Mouse (Mus musculus): ENCODE data around the gene Hcn2. TPM values are rescaled to one million over a fixed set of nuclear protein-coding genes. Genes with fewer than 3 reads are reported as not detected.
"Not testable (repeated sequence)": the region's sequence is repeated elsewhere in the genome, so short reads cannot be mapped to it uniquely, and the experiment has no call there.

Gene Hcn2
- polyA plus RNA-seq, 1 experiment from 2014 or later = 0.22 TPM

GRCm38 (mm10) chr10:79695231-79696128, 21.0 kb upstream of the Hcn2 start:
- ATAC-seq (ENCODE audit: low FRiP score) (peak; percentile 71; the same call in 1 of the 2 replicates), DNase-seq (ENCODE audit: low spot score, missing footprints) (no peak)
- Histone ChIP-seq H3K27me3 (ENCODE audit: control insufficient read depth, insufficient read depth, low read length) (no peaks in the 10 kb centered on the region), H3K9ac (ENCODE audit: low read length) (no peak overlapping the region), H3K27ac (ENCODE audit: low read depth, low read length) (no peak overlapping the region), H3K9me3 (ENCODE audit: control insufficient read depth, low read length) (no peaks in the 10 kb centered on the region; the same call in 1 of the 2 replicates), H3K4me2 (no peak overlapping the region), H3K4me1 (ENCODE audit: control insufficient read depth, insufficient read depth, low read length) (no peaks in the 10 kb centered on the region), H3K36me3 (ENCODE audit: control insufficient read depth, insufficient read depth, low read length) (no peaks in the 10 kb centered on the region), H3K4me3 (ENCODE audit: low read depth, low read length) (no peak overlapping the region)
- WGBS = 65% methylated on average over 13 of the region's 13 CpGs

GRCm38 (mm10) chr10:79696129-79696651, 20.2 kb upstream of the Hcn2 start:
- Histone ChIP-seq H3K27ac (ENCODE audit: low read depth, low read length) (no peak overlapping the region), H3K9ac (ENCODE audit: low read length) (no peak overlapping the region), H3K27me3 (ENCODE audit: control insufficient read depth, insufficient read depth, low read length) (no peaks in the 10 kb centered on the region), H3K9me3 (ENCODE audit: control insufficient read depth, low read length) (no peaks in the 10 kb centered on the region; the same call in 1 of the 2 replicates), H3K4me3 (ENCODE audit: low read depth, low read length) (no peak overlapping the region), H3K4me2 (no peak overlapping the region), H3K4me1 (ENCODE audit: control insufficient read depth, insufficient read depth, low read length) (no peaks in the 10 kb centered on the region), H3K36me3 (ENCODE audit: control insufficient read depth, insufficient read depth, low read length) (no peaks in the 10 kb centered on the region)
- no peak for ATAC-seq (ENCODE audit: low FRiP score)
- no peak for DNase-seq (ENCODE audit: low spot score, missing footprints)
- 72% methylated on average over 9 of the region's 9 CpGs for WGBS

GRCm38 (mm10) chr10:79697916-79698315, 18.5 kb upstream of the Hcn2 start:
- Histone ChIP-seq H3K4me1 (ENCODE audit: control insufficient read depth, insufficient read depth, low read length) (no peaks in the 10 kb centered on the region), H3K9me3 (ENCODE audit: control insufficient read depth, low read length) (no peaks in the 10 kb centered on the region), H3K4me2 (no peak overlapping the region), H3K36me3 (ENCODE audit: control insufficient read depth, insufficient read depth, low read length) (no peaks in the 10 kb centered on the region), H3K9ac (ENCODE audit: low read length) (no peak overlapping the region), H3K27me3 (ENCODE audit: control insufficient read depth, insufficient read depth, low read length) (no peaks in the 10 kb centered on the region), H3K4me3 (ENCODE audit: low read depth, low read length) (no peak overlapping the region), H3K27ac (ENCODE audit: low read depth, low read length) (no peak overlapping the region)
- ATAC-seq (ENCODE audit: low FRiP score) = no peak
- WGBS = 86% methylated on average over 6 of the region's 6 CpGs
- DNase-seq (ENCODE audit: low spot score, missing footprints) = no peak

- ATAC-seq (ENCODE audit: low FRiP score) = no peak
- Histone ChIP-seq H3K36me3 (ENCODE audit: control insufficient read depth, insufficient read depth, low read length) (no peaks in the 10 kb centered on the region), H3K4me3 (ENCODE audit: low read depth, low read length) (no peak overlapping the region), H3K9me3 (ENCODE audit: control insufficient read depth, low read length) (no peaks in the 10 kb centered on the region), H3K27me3 (ENCODE audit: control insufficient read depth, insufficient read depth, low read length) (no peaks in the 10 kb centered on the region), H3K27ac (ENCODE audit: low read depth, low read length) (no peak overlapping the region), H3K4me1 (ENCODE audit: control insufficient read depth, insufficient read depth, low read length) (no peaks in the 10 kb centered on the region), H3K4me2 (no peak overlapping the region), H3K9ac (ENCODE audit: low read length) (no peak overlapping the region)
- DNase-seq (ENCODE audit: low spot score, missing footprints) = no peak
- 90% methylated on average over 6 of the region's 6 CpGs for WGBS
Observed at GRCm38 (mm10) chr10:79698459-79698858, 18.0 kb upstream of the Hcn2 start.

DNA sequence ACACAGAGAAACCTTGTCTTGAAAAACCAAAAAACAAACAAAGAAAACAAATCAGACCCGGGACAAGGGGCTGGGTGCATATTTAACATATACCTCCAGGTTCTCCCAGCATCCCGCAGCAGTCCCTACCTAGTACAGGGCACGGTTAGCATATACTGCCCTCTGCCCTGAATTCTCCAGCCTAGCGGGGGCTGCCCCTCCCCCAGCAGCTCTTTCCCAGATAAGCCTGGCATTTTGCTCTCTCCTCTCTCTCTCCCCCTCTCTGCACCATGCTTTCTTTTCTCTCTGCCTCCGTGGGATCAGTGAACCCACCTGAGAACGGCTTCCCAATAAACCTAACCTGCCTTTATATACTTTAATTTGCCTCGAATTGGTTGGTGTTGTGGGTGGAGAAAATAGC, 15.8 kb upstream of the Hcn2 start:
- Histone ChIP-seq H3K36me3 (ENCODE audit: control insufficient read depth, insufficient read depth, low read length) (no peaks in the 10 kb centered on the region), H3K4me1 (ENCODE audit: control insufficient read depth, insufficient read depth, low read length) (peaks cover 8% of the 10 kb centered on the region), H3K9ac (ENCODE audit: low read length) (no peak overlapping the region), H3K4me2 (no peak overlapping the region), H3K27me3 (ENCODE audit: control insufficient read depth, insufficient read depth, low read length) (no peaks in the 10 kb centered on the region), H3K27ac (ENCODE audit: low read depth, low read length) (no peak overlapping the region), H3K9me3 (ENCODE audit: control insufficient read depth, low read length) (no peaks in the 10 kb centered on the region), H3K4me3 (ENCODE audit: low read depth, low read length) (no peak overlapping the region)
- ATAC-seq (ENCODE audit: low FRiP score) = no peak
- no peak for DNase-seq (ENCODE audit: low spot score, missing footprints)
- WGBS = 48% methylated on average over 7 of the region's 7 CpGs

- DNase-seq (ENCODE audit: low spot score, missing footprints) (no peak), ATAC-seq (ENCODE audit: low FRiP score) (no peak)
- Histone ChIP-seq H3K36me3 (ENCODE audit: control insufficient read depth, insufficient read depth, low read length) (no peaks in the 10 kb centered on the region), H3K9ac (ENCODE audit: low read length) (no peak overlapping the region), H3K4me3 (ENCODE audit: low read depth, low read length) (no peak overlapping the region), H3K4me2 (no peak overlapping the region), H3K4me1 (ENCODE audit: control insufficient read depth, insufficient read depth, low read length) (peaks cover 17% of the 10 kb centered on the region), H3K9me3 (ENCODE audit: control insufficient read depth, low read length) (no peaks in the 10 kb centered on the region), H3K27me3 (ENCODE audit: control insufficient read depth, insufficient read depth, low read length) (no peaks in the 10 kb centered on the region), H3K27ac (ENCODE audit: low read depth, low read length) (no peak overlapping the region)
- 63% methylated on average over 10 of the region's 10 CpGs for WGBS
Observed at GRCm38 (mm10) chr10:79701443-79702129, 14.8 kb upstream of the Hcn2 start.

GRCm38 (mm10) chr10:79702970-79703369, 13.5 kb upstream of the Hcn2 start:
- H3K27me3 ChIP-seq (ENCODE audit: control insufficient read depth, insufficient read depth, low read length); H3K27ac ChIP-seq (ENCODE audit: low read depth, low read length); H3K4me3 ChIP-seq (ENCODE audit: low read depth, low read length); H3K9me3 ChIP-seq (ENCODE audit: control insufficient read depth, low read length); H3K36me3 ChIP-seq (ENCODE audit: control insufficient read depth, insufficient read depth, low read length); H3K4me2 ChIP-seq; DNase-seq (ENCODE audit: low spot score, missing footprints); ATAC-seq (ENCODE audit: low FRiP score); H3K9ac ChIP-seq (ENCODE audit: low read length): not testable (repeated sequence)
- 94% methylated on average over 2 of the region's 4 CpGs for WGBS
- H3K4me1 ChIP-seq (ENCODE audit: control insufficient read depth, insufficient read depth, low read length) = peaks cover 21% of the 10 kb centered on the region

DNA sequence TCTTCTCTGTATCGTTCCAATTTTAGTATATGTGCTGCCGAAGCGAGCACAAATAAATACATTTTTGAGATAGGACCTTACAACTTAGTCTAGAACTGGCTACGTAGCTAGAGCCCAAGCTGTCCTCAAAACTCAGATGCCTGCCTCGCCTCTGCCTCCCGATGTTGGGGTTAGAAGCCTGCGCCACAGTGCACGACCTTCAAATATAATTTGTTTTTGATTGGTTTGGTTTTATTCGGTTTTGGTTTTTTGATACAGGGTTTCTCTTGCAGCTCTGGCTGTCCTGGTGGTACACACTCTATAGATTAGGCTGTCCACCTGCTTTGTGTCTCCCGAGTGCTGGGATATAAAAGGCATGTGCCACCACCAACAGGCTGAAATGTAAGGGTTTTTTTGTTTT, 12.9 kb upstream of the Hcn2 start:
- no peaks in the 10 kb centered on the region for H3K27me3 ChIP-seq (ENCODE audit: control insufficient read depth, insufficient read depth, low read length)
- no peaks in the 10 kb centered on the region for H3K9me3 ChIP-seq (ENCODE audit: control insufficient read depth, low read length)
- peak overlapping the region; percentile 35 for H3K4me2 ChIP-seq
- whole genome bisulfite sequencing = 77% methylated on average over 10 of the region's 10 CpGs
- DNase-seq (ENCODE audit: low spot score, missing footprints) = no peak
- ATAC-seq (ENCODE audit: low FRiP score) = peak; percentile 4; the same call in 1 of the 2 replicates
- no peak overlapping the region; the same call in 1 of the 2 replicates for H3K27ac ChIP-seq (ENCODE audit: low read depth, low read length)
- H3K4me1 ChIP-seq (ENCODE audit: control insufficient read depth, insufficient read depth, low read length) = peaks cover 21% of the 10 kb centered on the region
- H3K9ac ChIP-seq (ENCODE audit: low read length) = peak overlapping the region; percentile 56
- H3K36me3 ChIP-seq (ENCODE audit: control insufficient read depth, insufficient read depth, low read length) = no peaks in the 10 kb centered on the region
- peak overlapping the region; percentile 52 for H3K4me3 ChIP-seq (ENCODE audit: low read depth, low read length)

All from midbrain, embryonic 11.5 days (tissue).